Mouse (Mus musculus): ENCODE measurements around the gene Tmem129.

DNA sequence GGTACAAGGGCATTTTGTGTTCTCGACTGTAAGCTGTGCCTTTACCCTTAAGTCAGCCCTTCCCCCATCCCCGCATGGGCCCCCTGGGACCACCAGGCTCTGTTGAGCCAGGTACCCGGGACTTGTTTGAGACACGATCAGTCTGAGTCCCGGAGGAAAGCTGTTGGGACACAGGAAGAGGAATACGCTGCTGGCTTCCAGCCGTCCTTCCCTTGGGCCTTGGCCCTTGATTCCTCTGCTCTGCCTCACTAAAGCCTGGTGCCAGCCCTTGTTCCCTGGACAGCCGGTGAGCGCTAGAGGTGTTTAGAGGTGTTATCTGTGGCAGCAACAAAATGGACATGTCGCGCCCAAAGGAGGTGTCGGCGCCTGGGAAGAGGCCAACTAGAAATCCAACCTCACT, 41.8 kb upstream of the Tmem129 start:
- TF ChIP-seq CTCF (IDR thresholded peaks at IDR 0.05; ENCODE audit: low read depth) (no peak), EP300 (IDR thresholded peaks at IDR 0.05; ENCODE audit: low read depth) (no peak)
